Mouse (Mus musculus) olfactory bulb, adult 2 months (tissue): ENCODE measurements around the gene Serpina1e.

Experiments
- CTCF ChIP-seq: fragments of 200-500 bp; IDR thresholded peaks from 2 replicates; pipeline ENCODE4 v1.5.1; 2012; ENCODE audit warnings: low read depth, mild to moderate bottlenecking, low read length, moderate library complexity; ENCODE audit not compliant: insufficient read depth
- POLR2A ChIP-seq: fragments of 200-500 bp; IDR thresholded peaks from 2 replicates; pipeline ENCODE4 v1.6.1; 2012; ENCODE audit warnings: mild to moderate bottlenecking, low read depth, low read length, moderate library complexity; ENCODE audit not compliant: insufficient read depth

- TF ChIP-seq POLR2A (no peak), CTCF (no peak)
These were observed 12.5 kb downstream of the Serpina1e start for GRCm38 (mm10) chr12:103946243-103946642.
